Mouse (Mus musculus): ENCODE data around the gene Hoxa7. TPM values are rescaled to one million over a fixed set of nuclear protein-coding genes. Genes with fewer than 3 reads are reported as not detected.

Gene Hoxa7
- total RNA-seq, 2 experiments from 2014 or later: not detected

DNA sequence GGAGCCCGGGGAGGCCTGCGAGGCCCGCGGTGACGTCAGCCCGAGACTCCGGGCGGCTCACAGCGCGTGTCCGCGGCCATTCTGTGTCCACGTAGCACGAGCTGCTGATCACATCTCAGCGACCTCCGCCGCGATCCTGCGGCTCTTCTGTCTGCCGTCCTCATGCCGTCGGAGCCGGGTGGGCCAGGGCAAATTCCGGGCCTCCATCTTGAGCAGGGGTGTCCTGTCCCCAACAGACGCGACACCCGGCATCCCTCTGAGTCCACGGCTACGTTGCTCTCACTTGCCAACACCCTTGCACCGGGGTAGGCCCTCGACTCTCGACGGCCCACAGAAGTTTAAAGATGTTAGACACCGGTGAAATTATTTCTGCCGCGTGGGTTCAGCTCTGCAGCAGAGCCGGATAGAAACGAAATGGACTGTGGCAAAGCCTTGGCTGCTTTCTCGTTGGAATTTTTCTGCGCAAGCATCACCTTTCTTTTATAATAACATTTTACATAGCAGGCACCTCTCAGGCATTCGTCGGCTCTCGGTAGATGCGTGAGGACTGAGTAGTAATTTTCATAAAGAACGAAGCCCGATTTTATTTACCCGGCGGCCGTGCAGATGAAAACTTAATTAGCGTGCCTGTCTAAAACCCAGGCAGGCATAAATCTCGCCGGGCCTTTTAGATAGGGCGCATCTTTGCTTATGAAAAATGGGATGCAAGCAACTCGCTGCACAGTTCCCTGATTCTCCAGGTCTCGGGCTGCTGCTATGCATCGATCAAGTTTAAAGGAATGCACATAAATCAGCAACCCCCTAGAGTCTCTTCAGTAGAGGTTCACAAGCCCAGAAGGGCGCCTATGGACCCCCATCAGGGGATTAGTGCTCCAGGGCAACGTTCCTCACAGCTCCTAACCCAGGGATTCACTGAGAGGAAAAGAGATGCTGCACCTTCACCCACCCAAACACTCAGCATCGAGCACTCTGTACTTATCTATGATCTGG is 32.2 kb upstream of the Hoxa7 start:
- no peak for DNase-seq

DNA sequence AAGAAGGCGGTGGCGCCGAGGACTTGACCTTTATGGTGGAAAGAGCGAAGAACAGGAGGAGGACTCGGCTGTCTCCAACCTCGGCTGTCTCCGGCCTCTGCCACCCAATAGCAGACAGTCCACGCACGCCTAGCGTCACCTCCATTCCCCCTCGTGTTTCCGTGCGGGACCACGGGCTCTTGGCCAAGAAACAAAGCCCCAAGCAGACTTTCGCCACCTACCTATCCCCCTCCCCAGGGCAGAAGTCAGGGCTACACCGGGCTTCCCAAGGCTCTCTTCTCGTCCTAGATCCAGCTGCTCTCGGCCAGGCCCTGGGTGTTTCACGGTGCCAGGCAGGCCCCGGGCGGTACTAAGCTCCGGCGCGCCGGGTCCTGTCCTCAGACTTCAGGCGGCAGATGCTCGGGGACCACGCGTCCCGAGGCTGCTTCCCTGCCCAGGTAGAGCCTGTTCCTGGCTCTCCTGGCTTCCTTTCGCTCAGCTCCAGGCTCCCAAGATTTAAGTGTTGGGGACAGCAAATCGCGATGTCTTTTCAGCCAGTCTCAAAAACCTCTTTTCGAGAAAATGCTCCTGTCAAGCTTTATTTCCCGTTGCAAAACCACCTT is 31.2 kb upstream of the Hoxa7 start:
- no peak for DNase-seq

DNA sequence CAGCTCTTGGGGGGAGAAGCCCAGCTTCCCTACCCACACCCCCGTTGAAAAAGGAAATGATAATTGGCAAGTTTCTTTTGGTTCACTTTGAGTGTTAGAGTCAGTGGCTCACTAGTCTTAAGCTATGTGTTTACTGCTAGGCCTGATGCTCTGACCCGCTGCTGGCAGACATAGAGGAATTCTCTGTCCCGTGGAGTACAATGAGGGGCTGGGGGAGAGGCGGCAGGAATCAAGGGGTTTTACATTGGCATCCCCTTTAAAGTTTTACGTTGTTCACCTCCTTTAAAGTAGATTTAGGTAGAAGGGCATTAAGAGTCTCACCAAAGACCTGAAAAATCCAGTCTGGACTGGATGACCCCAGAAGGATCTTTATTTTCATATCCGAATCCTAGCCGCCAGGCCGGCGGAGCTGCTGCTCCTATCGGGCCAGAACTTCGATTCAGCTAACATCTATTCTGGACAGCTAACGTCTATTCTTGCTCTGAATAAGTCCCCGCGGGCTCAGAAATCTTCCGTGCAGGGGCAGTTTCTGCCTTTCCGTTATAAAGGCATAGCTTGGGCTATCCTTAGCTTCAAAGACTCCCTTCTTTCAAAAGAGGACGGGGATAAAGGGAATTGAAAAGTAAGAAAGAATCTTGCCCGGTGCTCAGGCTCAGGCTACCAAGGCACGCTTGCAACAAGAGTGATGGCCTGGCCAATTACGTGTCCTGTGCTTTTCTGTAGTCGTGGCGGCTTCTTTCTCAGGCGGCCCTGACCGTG is 30.5 kb upstream of the Hoxa7 start:
- DNase-seq: no peak

DNA sequence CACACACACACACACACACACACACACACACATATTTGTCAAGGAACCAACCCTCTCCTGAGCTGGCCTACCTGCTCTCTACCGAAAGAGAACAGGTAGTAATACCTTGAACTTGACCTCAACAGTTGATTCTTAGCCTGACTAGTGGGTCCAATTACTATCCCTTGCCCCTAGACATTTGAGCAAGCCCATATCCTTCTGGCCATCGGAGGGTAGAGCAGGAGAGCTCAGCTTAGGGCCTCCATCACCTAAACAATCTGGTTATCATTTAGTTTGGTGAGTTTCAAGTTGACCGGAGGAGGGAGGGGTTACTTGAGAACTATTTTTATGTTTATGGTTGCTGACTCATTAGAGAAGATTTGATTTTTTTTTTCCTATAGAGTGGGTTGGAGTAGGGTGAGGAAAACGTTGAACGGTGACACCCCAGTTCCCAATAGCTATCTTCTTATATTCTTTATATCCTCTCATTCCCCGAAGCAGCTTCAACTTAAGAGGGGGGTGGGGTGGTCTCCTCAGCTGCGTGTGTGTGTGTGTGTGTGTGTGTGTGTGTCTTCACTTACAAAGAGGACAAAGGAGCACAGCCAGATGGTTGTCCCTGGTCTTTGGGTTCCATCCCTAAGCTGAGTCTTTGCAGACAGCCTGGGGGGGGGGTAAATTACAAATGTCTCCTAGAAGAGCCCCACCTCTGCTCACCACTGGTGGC is 29.7 kb upstream of the Hoxa7 start:
- DNase-seq: no peak

DNA sequence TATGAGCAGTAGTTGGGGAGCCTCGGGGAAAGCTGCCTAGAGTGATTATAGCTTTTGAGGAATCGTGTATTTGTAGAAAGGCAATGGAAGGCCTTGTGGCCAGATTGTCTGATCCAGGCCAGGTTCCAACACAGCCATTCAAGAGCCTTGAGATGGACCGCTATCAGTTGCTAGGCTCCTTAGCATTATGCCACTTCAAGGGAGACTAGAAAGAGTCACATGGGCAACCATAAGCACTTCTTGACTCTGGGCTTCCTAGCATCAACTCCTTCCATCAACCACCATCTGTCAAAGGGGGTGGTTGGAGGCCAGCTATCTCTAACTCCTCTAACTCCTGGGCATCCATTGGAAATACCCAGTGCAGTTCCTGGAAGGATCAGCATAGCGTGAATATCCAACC is 28.2 kb upstream of the Hoxa7 start:
- DNase-seq: no peak

DNA sequence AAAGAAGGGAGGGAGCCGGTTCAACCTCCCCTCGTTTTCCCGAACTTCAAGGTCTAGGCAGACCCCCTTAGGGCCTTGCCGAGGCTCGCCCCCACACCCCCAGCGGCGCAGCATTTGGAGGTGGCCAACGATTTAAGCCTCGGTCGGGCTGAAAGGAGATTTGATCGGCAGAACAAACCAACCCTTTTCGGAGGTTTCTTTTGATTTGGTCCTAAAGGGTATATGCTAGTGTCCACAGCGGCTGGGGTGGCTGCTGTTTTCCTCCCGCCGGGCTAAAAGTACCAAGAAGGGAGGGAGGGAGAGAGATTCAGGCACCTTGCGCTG is 27.7 kb upstream of the Hoxa7 start:
- no peak for DNase-seq

DNA sequence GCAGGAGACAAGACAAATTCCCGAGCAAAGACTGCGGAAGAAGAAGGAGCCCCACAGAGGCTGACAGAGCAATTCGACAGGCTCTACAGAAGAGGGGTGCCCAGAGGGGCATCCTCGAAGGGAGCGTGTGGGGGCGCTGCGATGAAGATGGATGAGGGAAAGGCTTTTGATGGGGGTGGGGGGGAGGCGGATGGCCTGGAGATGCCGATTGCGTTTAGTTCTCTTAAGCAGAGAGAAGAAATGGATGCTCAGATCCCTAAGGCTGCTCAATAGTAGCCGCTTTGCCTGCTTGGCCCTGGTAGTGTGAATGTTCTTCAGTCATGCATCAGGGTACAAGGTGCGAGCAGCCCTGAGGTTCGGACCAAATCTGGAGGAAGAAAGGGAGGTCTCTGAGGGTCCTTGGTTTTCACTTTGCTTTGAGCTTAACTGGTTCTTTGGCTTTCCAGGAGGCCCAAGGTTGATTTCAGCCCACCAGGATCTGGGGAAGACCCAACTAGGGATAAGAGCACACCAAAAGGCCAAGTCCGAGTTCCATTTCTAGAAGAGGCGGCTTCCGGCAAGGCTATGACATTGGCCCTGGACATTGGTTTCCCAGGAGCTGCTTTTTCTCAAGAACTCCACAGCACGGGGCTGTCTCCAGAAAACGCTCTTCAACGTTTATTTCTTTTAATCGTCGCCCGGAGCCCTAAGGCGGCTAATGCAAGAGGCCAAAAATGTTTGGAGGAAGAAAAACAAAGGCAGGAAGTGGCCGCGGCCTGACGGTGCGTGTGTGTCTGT is 27.2 kb upstream of the Hoxa7 start:
- no peak for DNase-seq

DNA sequence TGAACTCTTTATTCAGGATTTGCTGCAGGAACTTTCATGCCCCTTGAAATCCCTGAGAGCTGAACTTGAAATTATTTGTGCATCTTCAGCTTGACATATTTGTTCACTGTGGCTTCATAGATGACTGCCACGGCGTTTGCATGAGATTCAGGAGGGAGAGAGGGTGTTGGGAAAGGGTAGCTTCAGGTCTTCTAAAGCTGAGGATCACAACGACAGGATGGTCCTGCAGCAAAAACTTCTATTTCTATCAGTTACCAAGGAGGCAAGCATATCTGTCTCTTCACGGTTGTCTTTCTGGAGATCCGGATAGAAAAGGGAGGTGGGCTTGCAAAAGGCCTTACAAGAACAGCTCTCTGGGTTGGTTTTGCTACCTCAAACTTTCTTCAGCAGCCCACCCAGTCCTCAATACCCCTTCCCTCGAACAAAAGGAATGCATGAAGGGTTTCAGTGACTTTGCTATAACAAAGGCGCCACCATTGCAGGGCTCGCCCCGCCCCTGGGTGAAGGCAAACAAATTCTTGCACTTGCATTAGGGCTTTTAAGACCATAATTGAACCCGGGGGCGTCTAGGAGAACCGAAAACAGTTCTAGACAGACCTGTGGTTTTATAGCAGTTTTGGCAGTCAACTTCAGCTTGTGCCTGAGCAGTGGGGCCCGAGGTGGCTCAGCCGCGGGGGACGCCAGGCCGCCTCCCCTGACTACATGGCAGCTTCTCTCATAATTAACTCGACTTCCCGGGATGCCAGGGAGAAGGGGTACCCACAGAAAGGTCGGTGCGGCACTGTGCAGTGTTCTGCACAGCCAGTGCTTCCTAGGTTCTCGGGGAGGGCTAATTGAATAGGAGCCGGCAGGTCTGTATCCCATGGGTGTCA is 26.3 kb upstream of the Hoxa7 start:
- DNase-seq: no peak

DNA sequence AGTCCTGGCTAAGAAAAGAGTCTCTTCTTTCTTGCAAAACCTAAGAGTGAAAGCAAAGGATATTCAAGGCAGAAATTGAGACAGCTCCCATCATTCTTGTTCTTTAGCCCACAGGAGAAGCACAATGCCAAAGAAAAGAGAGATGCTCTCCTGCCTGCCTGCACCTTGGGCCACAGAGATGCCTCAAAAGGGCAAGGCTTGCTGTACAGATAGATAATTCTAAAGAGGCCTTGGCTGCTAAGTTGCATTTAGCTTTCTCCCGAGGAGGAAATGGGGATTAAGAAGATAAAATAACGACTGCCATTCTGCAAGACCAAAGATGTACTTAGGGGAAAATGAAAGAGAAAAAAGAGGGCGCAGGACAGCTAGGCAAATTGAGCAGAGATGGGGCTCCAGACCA is 25.3 kb upstream of the Hoxa7 start:
- no peak for DNase-seq

DNA sequence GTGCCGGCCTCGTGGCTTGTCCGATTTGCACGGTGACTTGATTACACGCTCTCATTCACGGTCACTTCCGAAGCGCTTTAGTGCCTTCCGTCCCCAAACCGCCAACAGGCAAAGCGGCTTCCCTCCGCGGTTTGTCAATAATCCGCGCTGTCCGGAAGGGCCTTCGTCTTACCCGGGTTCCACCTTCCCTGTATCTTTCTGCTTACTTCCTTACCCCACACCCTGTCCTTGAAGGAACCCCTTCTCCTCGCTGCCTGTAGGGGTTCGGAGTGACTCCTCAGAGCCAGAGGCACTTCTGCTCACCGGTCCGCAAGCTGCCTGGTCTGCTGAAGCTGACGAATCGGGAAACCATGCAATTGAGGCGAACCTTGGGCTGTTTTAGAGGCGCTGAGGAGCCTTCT is 24.7 kb upstream of the Hoxa7 start:
- no peak for DNase-seq

DNA sequence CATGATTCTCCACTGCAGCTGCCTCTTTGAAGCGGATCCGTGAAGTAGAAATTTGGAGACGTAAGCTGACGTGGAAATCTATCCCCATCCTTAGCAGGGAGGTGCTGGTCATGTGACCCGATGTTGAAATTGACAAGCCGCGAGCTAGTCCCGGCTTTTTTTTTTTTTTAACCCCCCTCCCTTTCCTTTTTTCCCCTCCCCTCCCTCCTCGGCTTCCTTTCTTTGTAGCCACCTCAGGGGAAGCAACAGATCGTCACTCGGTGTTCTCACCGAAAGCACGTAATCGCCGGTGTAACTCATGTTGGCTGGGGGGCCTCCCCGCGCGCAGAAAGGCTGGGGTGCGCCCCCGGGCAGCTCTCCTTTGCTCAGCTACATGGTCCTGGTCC is 24.1 kb upstream of the Hoxa7 start, which contains the start of gene Hoxa11:
TSS of gene Hoxa11 (minus strand) at position 54 of the 386 bp plus-strand sequence.
- no peak for DNase-seq

DNA sequence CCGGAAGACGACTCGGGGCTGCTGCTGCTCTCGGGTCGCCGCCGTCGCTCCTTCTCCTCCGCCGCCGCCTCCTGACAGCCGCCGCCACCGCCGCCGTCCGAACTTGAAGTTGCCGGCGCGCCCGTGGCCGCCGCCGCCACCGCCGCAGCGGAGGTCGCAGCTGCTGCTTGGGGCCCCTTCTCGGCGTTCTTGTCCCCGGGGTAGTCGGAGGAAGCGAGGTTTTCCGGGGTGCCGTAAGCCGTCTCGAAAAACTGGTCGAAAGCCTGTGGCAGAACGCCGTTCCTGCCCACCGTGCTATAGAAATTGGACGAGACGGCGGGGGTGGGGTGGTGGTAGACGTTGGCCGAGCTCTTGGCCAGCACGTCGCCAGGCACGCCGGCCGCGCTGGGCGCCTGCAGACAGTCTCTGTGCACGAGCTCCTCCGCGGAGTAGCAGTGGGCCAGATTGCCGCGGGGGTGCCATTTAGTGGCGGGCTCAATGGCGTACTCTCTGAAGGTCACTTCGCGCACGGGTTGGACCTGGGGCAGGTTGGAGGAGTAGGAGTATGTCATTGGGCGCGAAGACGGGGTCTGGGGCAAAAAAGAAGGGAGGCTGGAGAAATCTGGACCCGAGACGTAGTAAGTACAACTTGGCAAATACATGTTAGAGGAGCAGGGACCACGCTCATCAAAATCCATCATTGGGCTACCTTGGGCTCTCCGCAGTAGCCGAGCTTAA is 23.5 kb upstream of the Hoxa7 start:
- no peak for DNase-seq

DNA sequence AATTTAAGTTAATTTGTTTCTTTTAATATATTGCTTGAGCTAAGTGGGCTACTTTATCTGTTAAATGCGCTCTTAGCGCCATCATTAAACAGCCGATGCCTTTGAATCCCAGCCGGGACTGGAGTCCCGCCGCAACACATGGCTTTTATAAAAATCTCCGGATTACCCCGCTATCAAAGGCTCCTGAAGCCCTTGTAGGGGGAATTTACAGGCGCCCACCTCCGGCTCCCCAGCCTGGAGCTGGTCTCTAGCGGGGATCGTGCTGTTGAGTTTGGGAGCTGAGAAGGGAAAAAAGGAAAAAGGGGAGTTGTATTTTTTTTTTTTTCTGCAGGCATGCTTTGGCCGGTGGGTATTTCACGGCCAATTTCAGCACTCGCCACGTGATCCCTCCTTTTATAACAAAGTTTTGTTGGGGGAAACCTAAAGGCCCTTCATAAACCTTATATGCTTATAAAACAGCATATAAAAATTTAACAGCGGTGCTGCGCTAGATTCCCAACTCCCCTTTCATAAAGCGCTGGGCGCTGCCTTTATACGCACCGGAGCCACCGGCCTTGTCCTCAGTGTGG is 22.9 kb upstream of the Hoxa7 start:
- no peak for DNase-seq

DNA sequence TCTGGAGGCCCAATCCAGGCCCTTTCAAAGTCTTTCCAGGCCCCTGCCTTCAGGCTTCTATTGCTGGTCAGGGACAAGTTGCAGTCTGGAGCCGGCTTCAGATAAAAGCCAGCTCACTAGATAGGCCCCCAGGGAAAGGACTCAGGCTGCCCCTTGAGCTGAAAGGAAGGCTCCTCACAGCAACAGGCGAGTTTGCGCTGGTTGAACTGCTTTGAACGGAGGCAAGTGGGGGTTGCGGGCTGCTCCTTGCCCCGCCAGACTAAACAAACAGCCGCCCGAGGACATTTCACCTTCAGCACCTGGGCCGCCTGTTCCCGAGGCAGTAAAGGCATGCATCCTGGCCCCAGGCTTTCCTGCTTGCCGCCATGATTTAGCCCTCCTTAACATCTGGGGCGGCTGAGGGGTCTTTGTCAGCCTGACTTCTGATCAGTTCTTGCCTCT is 22.0 kb upstream of the Hoxa7 start:
- DNase-seq: no peak

DNA sequence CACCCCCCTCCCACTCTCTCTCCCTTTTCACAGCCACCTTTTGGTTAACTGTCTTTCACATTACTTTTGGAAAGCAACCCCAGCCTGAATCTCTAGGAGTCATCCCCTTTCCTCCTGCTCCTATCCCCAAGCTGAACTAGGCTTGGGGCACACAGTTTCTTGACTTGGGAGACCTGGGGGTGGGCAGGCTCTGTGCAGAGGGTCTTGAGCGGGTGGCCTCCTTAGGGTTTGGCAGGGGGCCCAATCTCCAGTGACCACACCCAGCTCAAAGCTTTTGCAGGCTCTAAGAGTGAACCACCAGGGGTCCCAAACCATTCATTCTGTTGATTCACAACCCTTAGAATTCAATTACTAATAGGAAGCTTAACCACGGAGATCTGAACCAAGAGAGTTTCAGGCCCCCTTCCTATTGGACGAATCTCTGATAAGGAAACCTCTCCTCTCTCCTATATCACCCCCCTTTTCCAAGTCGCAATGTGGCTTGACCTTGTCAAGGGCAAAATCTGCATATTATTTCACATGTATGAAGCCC is 21.2 kb upstream of the Hoxa7 start:
- DNase-seq: no peak

DNA sequence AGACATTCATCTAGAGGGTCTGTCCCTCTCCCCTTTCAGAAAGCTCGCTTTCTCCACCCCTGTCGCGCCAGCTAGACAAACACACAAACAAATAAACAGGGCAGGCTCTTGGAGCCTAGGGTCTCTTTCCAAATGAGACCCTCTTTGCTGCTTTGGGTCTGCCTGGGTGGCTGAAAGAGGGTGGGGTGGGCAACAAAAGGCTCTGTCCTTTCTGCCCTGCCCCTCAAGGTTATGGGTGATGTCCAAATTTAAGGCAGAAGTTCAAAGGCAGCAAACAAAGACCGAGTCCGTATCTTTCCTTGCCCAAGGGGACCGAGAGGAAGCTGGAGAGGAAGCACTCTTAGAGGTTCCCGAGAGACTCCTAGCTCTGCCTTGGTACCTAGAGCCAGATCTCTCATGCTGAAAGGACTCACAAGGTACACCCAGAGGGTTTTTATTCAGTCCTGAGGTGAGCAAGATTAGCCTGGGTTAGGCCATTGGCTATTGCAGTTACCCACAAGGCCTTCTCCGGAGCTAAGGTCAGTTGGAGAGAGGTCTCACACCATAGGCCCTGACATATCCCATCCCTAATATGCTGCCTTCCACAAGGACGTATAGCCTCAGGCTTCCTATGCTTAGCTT is 19.5 kb upstream of the Hoxa7 start:
- DNase-seq: no peak

DNA sequence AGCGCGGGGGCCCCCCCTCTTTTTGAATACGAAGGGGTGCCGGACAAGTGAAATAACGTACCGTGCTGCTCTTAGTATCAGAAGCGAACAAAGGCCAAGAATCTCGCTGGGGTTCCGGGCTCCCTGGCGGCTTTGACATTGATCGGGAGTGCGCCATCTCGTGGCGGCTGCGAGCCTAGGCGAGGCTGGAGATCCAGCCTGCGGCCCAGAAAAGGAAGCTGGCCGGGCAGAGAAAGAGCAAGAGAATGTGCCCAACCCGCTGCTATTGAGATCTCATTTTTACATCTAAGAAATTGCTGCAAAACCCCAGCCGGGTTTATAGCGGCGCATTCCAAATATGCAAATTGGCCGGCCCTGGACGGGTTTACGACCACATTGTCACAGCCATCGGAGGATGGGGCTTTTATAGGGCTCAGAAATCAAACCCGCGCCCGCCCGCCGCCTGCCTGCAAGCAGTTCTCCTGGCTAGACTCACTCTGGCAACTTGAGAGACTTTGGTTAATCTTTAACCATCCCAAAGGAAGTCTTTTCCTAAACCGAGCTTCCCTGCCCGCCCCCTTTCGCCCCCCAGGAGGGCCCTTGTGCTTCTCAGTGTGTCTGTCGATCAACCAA is 18.8 kb upstream of the Hoxa7 start, which contains the start of gene Hoxa10:
TSS of gene Hoxa10 (minus strand) at position 466 of the 612 bp plus-strand sequence.
- no peak for DNase-seq

DNA sequence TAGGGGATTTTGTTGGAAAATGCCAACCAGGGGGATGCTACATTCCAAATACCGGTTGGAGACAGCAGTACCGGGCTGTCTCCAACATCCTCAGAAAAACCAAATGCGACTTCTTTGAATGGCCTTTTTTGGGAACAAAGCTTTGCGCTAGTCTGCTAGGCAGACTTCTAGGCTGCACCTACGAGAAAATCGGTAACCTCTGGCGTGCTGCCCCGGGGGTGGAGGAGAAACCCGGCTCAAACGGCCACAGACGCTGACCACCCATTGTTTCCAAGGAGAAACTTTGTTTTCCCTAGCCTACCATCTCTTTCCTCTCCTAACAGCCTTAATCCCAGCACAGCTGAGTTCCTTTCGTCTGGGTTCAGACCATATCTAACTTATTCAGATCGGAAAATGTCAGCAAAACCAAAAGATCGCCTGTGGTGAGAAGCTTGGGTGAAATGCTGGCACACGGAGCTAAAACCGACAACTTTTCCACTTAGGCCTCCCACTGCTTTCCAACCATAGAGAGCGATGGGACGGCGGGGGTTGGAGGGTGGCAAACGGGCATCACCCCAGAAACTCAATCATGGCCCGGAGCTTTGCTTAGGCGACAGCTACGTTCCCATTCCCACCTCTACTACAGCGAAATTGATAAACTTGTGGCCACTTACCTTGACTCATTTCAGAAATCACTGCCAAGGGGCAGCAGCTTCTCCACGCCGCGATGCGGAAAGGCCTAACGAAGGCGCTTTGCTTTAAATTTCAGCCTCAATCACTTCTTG is 18.2 kb upstream of the Hoxa7 start:
- no peak for DNase-seq

All from layer of hippocampus, postnatal 36 days (tissue).